Mouse (Mus musculus) thymus, postnatal 14 days (tissue): ENCODE data around the gene Tmem239.

Source experiments
- DNase-seq: peaks from one replicate; pipeline ENCODE4 v3.0.0; 2021

Gene Tmem239

GRCm38 (mm10) chr2:130452266-130452665 lies 46.0 kb downstream of the Tmem239 start:
- no peak for DNase-seq

DNA sequence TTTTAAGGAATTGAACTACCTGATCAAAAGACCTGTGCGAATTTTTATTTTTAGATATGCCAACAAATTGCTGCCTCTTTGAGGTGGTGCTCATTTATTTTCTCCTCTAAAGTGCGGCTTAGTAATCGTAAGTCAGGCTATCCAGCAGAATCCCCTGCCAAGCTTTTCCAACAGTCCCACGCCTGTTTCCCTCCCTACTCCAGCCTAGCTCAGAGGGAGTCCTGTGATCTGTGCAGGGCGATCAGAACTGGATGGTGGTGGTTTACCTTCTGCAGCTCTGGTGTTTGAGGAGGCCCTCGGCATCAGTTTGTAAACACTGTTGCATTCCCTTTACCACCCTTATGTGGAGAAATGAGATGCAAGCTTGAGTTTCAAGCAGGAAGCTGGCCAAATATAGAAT lies 47.1 kb downstream of the Tmem239 start:
- no peak for DNase-seq

GRCm38 (mm10) chr2:130454748-130455370 lies 48.6 kb downstream of the Tmem239 start:
- no peak for DNase-seq
